Mouse (Mus musculus) forebrain, postnatal 0 days (tissue): ENCODE measurements around the gene Qtrt1. TPM values are rescaled to one million over a fixed set of nuclear protein-coding genes. Genes with fewer than 3 reads are reported as not detected.
"Not testable (repeated sequence)": the region's sequence is repeated elsewhere in the genome, so short reads cannot be mapped to it uniquely, and the experiment has no call there.

ENCODE experiments used
- ATAC-seq: fragments of 200-750 bp; cut with Nextera tagmentation; 2 replicates; pipeline ENCODE4 v1.8.0; 2017; ENCODE audit warnings: mild to moderate bottlenecking, moderate library complexity
- DNase-seq: peaks from one replicate; pipeline ENCODE4 v3.0.0-alpha.2; 2015
- H3K27ac ChIP-seq: fragments of 300-500 bp; sonication (generic); 2 replicates; pipeline ENCODE4 v1.5.1; 2014; ENCODE audit warnings: low read depth, mild to moderate bottlenecking, antibody characterized with exemption, low read length, moderate library complexity, mixed read lengths
- H3K27me3 ChIP-seq: fragments of 300-500 bp; sonication (generic); 2 replicates; pipeline ENCODE4 v1.6.1; 2014; ENCODE audit warnings: mild to moderate bottlenecking, low read length, mixed read lengths; ENCODE audit not compliant: insufficient read depth
- H3K36me3 ChIP-seq: fragments of 300-500 bp; sonication (generic); 2 replicates; pipeline ENCODE4 v1.6.1; 2014; ENCODE audit warnings: mild to moderate bottlenecking, moderate library complexity; ENCODE audit not compliant: insufficient read depth
- H3K4me1 ChIP-seq: fragments of 300-500 bp; sonication (generic); 2 replicates; pipeline ENCODE4 v1.6.1; 2014; ENCODE audit warnings: antibody characterized with exemption; ENCODE audit not compliant: insufficient read depth
- H3K4me2 ChIP-seq: fragments of 300-500 bp; sonication (generic); 2 replicates; pipeline ENCODE4 v1.6.1; 2014; ENCODE audit warnings: low read depth, mild to moderate bottlenecking, moderate library complexity
- H3K4me3 ChIP-seq: fragments of 300-500 bp; sonication (generic); 2 replicates; pipeline ENCODE4 v1.5.1; 2014; ENCODE audit warnings: low read depth, low read length, mixed read lengths
- H3K9ac ChIP-seq: fragments of 300-500 bp; sonication (generic); 2 replicates; pipeline ENCODE4 v1.6.1; 2014; ENCODE audit warnings: mild to moderate bottlenecking
- H3K9me3 ChIP-seq: fragments of 300-500 bp; sonication (generic); 2 replicates; pipeline ENCODE4 v1.6.1; 2016; ENCODE audit warnings: low read length
- CTCF ChIP-seq: sonication (generic); IDR thresholded peaks from 2 replicates; pipeline ENCODE4 v1.5.1; 2016; ENCODE audit warnings: antibody characterized with exemption, control low read depth, low read depth
- WGBS: fragments of 180-500 bp; shearing (Covaris S2); extraction: QIAGEN DNeasy Blood & Tissue Kit; methylation state at CpG from one replicate; pipeline ENCODE4 v1.1.7; 2014; 5-methylcytosine and 5-hydroxymethylcytosine counted together
- polyA plus RNA-seq: library from polyadenylated mRNA; unstranded; fragments of >200 nt; fragmentation: Nextera tagmentation; extraction: Ambion mirVana; gene quantifications from 2 replicates; pipeline ENCODE4 v1.2.1, GENCODE M21; 2015
- total RNA-seq: library from RNA; depleted of rRNA; stranded (reverse); fragments of >200 nt; gene quantifications from 2 replicates; pipeline ENCODE4 v1.2.3, GENCODE M21; 2014; rRNA removed

Gene Qtrt1
- total and polyA plus RNA-seq, 2 experiments from 2014 or later: 34.8 to 37.7 TPM

- Histone ChIP-seq H3K9ac (no peak overlapping the region), H3K27ac (no peak overlapping the region), H3K27me3 (no peaks in the 10 kb centered on the region), H3K4me3 (no peak overlapping the region), H3K4me2 (no peak overlapping the region), H3K4me1 (no peaks in the 10 kb centered on the region), H3K36me3 (peaks cover 34% of the 10 kb centered on the region), H3K9me3 (no peaks in the 10 kb centered on the region)
- no peak for TF ChIP-seq CTCF
- whole genome bisulfite sequencing: 86% methylated on average over 3 of the region's 3 CpGs
- DNase-seq (no peak), ATAC-seq (no peak)
Observed at GRCm38 (mm10) chr9:21463766-21464564, 52.3 kb downstream of the Qtrt1 start.

GRCm38 (mm10) chr9:21464565-21464928, 52.9 kb downstream of the Qtrt1 start:
- 94% methylated on average over 7 of the region's 7 CpGs for WGBS

GRCm38 (mm10) chr9:21469032-21470024, 57.7 kb downstream of the Qtrt1 start:
- H3K4me1 ChIP-seq: no peaks in the 10 kb centered on the region
- no peak overlapping the region for H3K27ac ChIP-seq
- H3K36me3 ChIP-seq: peaks cover 71% of the 10 kb centered on the region
- no peaks in the 10 kb centered on the region for H3K27me3 ChIP-seq
- H3K9ac ChIP-seq: no peak overlapping the region
- ATAC-seq: no peak
- WGBS: 86% methylated on average over 18 of the region's 20 CpGs
- peak; percentile 62 for TF ChIP-seq CTCF
- peak; percentile 11 for DNase-seq
- no peak overlapping the region for H3K4me2 ChIP-seq
- H3K4me3 ChIP-seq: no peak overlapping the region
- no peaks in the 10 kb centered on the region for H3K9me3 ChIP-seq

More at GRCm38 (mm10) chr9:21464565-21464928, 52.9 kb downstream of the Qtrt1 start:
- not testable (repeated sequence) for H3K4me1 ChIP-seq, H3K9ac ChIP-seq, H3K27me3 ChIP-seq, H3K4me3 ChIP-seq, ATAC-seq, DNase-seq, H3K4me2 ChIP-seq, H3K27ac ChIP-seq, H3K9me3 ChIP-seq
- H3K36me3 ChIP-seq: peaks cover 36% of the 10 kb centered on the region

Other genes with a start within 250 kb of the Qtrt1 start
- gene Pde4a, start 246.1 kb upstream of the Qtrt1 start, total RNA-seq: 19.8 and 20.0 TPM in 2 replicates
- 26.2 and 41.6 TPM in 2 replicates for gene Pde4a, start 246.1 kb upstream of the Qtrt1 start, polyA plus RNA-seq
- gene Keap1, start 172.5 kb upstream of the Qtrt1 start, total RNA-seq: 68.9 and 72.7 TPM in 2 replicates
- 60.0 and 67.0 TPM in 2 replicates for gene Keap1, start 172.5 kb upstream of the Qtrt1 start, polyA plus RNA-seq
- 2.7 and 2.8 TPM in 2 replicates for gene S1pr5, start 163.4 kb upstream of the Qtrt1 start, total RNA-seq
- 1.9 and 2.3 TPM in 2 replicates for gene S1pr5, start 163.4 kb upstream of the Qtrt1 start, polyA plus RNA-seq
- gene Atg4d, start 146.5 kb upstream of the Qtrt1 start, total RNA-seq: 18.7 and 19.5 TPM in 2 replicates
- 19.9 and 26.4 TPM in 2 replicates for gene Atg4d, start 146.5 kb upstream of the Qtrt1 start, polyA plus RNA-seq
- gene Kri1, start 123.9 kb upstream of the Qtrt1 start, total RNA-seq: 27.6 and 28.1 TPM in 2 replicates
- 7.1 and 11.9 TPM in 2 replicates for gene Kri1, start 123.9 kb upstream of the Qtrt1 start, polyA plus RNA-seq
- 65.1 and 69.4 TPM in 2 replicates for gene Cdkn2d, start 120.4 kb upstream of the Qtrt1 start, total RNA-seq
- gene Cdkn2d, start 120.4 kb upstream of the Qtrt1 start, polyA plus RNA-seq: 104 and 118 TPM in 2 replicates
- gene Ap1m2, start 99.5 kb upstream of the Qtrt1 start, total RNA-seq: 2.6 and 4.2 TPM in 2 replicates
- gene Ap1m2, start 99.5 kb upstream of the Qtrt1 start, polyA plus RNA-seq: 2.4 and 2.9 TPM in 2 replicates
- gene Slc44a2, start 91.1 kb upstream of the Qtrt1 start, total RNA-seq: 55.2 and 63.1 TPM in 2 replicates
- gene Slc44a2, start 91.1 kb upstream of the Qtrt1 start, polyA plus RNA-seq: 40.8 and 48.9 TPM in 2 replicates
- 114 and 135 TPM in 2 replicates for gene Ilf3, start 44.0 kb upstream of the Qtrt1 start, total RNA-seq
- gene Ilf3, start 44.0 kb upstream of the Qtrt1 start, polyA plus RNA-seq: 191 and 214 TPM in 2 replicates
- 65.6 and 68.5 TPM in 2 replicates for gene Dnm2, start 13.1 kb downstream of the Qtrt1 start, total RNA-seq
- gene Dnm2, start 13.1 kb downstream of the Qtrt1 start, polyA plus RNA-seq: 56.0 and 64.0 TPM in 2 replicates
- 44.2 and 45.1 TPM in 2 replicates for gene Tmed1, start 98.4 kb downstream of the Qtrt1 start, total RNA-seq
- 51.9 and 52.8 TPM in 2 replicates for gene Tmed1, start 98.4 kb downstream of the Qtrt1 start, polyA plus RNA-seq
- 0.14 and 2.2 TPM in 2 replicates for gene AB124611, start 114.3 kb downstream of the Qtrt1 start, total RNA-seq
- 0.87 and 0.98 TPM in 2 replicates for gene AB124611, start 114.3 kb downstream of the Qtrt1 start, polyA plus RNA-seq
- gene Carm1, start 135.1 kb downstream of the Qtrt1 start, total RNA-seq: 64.8 and 81.4 TPM in 2 replicates
- gene Carm1, start 135.1 kb downstream of the Qtrt1 start, polyA plus RNA-seq: 20.7 and 25.9 TPM in 2 replicates
- gene Timm29, start 180.9 kb downstream of the Qtrt1 start, total RNA-seq: 61.2 and 81.5 TPM in 2 replicates
- 56.3 and 61.7 TPM in 2 replicates for gene Timm29, start 180.9 kb downstream of the Qtrt1 start, polyA plus RNA-seq
- 10.6 and 16.0 TPM in 2 replicates for gene Yipf2, start 181.0 kb downstream of the Qtrt1 start, total RNA-seq
- 12.0 and 12.6 TPM in 2 replicates for gene Yipf2, start 181.0 kb downstream of the Qtrt1 start, polyA plus RNA-seq
- gene Smarca4, start 204.3 kb downstream of the Qtrt1 start, total RNA-seq: 162 and 180 TPM in 2 replicates
- 76.2 and 92.5 TPM in 2 replicates for gene Smarca4, start 204.3 kb downstream of the Qtrt1 start, polyA plus RNA-seq